Mouse (Mus musculus) embryo, embryonic 9.5 days (tissue): Measurements from ENCODE around the gene Cd83.

Experiments used
- DNase-seq: peaks from one replicate; pipeline ENCODE4 v3.0.0-alpha.2; 2017; ENCODE audit errors: extremely low spot score

The Cd83 gene

DNA sequence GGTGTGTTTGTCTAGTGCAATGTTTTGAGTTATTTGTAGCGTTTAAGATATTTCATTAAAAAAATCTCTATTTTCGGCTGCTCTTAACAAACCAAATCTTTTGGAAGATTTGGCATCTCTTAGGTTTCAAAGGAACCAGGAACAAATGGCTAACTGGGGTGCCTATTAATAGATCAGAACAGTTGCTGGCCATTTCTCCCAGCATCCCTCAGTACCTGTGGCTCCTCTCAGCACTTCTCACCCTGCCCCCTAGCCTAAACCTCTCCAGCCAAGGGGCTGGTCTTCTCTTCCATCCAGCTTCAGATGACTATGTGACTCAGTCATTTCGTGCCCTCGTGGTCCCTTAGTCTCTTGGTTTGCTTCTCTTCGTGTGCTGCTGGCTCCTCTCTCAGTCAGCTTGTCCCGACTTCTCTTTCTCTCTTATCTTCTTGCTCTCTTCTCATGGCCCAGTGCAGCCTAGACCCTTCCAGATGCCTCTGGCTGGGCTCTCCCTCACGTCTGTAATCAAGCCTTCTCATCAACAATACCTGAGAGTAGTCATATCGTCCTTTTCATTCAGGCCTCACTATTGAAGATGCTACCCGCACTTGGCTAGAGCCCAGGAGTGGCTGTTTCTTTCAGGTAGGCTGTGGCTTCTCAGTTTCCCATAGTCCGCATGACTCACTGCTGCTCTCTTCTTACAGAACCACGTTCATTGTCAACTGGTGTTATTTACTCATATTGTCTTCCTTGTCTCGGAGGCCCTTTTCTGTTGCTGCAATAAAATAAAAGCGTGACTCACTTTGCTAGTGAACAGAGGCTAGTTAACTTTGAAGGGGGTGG lies 9.8 kb upstream of the Cd83 start:
- no peak for DNase-seq

GRCm38 (mm10) chr13:43775427-43775733 lies 9.2 kb upstream of the Cd83 start:
- no peak for DNase-seq

- DNase-seq: no peak
Observed at GRCm38 (mm10) chr13:43777321-43778002, 7.1 kb upstream of the Cd83 start.

DNA sequence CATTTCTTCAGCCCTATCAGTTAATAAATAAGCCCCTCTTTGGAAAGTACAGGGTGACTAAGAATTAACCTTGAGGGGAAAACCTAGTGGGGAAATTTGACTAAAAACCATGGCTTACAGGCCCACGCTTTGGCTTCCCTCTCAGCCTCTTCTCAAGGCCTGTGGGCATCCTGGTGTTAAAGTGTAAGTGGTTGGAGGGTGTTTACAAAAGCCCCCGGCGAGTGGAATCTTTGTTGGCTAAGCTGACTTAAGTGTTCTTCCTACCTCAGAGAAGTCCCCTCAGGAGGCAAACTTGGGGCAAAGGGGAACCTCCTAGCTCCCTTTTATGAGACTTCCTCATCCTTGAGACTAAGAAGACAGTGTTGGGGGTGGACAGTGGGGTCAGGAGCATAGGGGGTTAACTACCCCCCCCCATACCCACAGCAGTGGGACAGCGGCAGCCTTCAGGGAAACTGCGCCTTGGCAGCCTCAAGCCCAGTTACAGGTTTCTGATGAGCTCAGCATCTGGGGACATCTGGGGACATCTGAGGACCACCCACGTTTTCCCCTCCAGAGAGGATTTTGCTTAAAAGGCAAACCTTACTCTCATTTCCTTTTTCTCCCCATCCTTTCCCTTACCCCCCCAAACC lies 6.4 kb upstream of the Cd83 start:
- DNase-seq: no peak

DNA sequence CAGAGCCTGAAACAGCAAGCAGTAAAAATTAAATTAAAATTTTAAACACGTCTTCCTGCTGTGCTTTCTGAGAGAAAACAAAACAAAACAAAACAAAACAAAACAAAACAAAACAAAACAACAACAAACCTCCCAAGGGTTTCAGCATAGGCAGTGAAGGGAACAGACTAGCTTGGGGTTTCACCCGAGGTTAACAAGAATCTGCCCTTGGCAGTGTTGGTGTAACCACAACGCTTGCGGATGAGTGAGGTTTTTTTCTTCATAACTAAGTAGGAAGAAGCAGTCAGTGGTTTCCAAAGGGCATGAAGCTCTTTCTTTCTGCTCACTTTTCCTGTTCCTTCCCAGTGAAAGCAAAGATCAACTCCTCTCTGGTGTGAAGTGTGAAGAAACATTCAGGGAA lies 5.6 kb upstream of the Cd83 start:
- DNase-seq: no peak

- no peak for DNase-seq
Observed at GRCm38 (mm10) chr13:43780071-43780470, 4.5 kb upstream of the Cd83 start.

GRCm38 (mm10) chr13:43785712-43786072 lies 1.1 kb downstream of the Cd83 start:
- DNase-seq: no peak

- DNase-seq: peak; percentile 49
Observed at GRCm38 (mm10) chr13:43786171-43786795, 1.7 kb downstream of the Cd83 start.

GRCm38 (mm10) chr13:43787262-43787661 lies 2.7 kb downstream of the Cd83 start:
- peak; percentile 71 for DNase-seq

- DNase-seq: no peak
Observed at GRCm38 (mm10) chr13:43788071-43788470, 3.5 kb downstream of the Cd83 start.

GRCm38 (mm10) chr13:43788983-43789645 lies 4.5 kb downstream of the Cd83 start:
- no peak for DNase-seq

DNA sequence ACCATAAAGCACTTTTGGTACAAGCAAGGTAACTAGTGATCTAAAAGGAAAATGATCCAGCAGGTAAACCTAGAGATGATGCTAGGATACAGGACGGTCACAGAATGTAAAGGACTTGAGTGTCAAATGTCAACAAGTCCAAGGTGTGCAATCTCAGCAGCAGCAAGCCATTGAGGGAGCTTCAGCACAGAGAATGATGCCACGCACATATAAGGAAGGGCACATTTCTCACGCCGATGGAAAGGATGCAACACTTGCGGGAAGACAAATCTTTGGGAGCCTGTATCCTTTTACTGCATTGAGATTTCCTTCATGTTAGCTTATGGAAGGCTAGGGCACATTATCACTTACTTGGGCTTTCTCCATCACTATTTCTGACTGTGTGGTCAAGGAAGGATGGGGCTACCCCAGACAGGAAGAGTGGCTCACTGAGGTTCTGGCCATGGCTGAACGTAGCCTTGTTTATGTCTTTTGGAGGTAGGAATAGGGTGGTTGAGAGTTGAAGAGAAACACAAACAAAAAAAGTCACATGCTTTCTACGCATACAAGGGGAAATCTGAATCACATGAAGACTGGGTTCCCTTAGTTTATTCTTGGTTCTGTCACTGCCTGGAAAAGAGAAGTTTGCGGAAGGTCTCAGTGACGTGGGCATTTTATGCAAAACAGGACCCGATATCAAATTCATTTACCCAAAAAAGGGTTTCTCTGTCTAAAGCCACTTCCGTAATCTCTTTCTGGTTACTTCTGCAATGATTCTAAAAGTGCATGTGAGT lies 5.8 kb downstream of the Cd83 start:
- no peak for DNase-seq

GRCm38 (mm10) chr13:43795334-43795733 lies 10.8 kb downstream of the Cd83 start:
- no peak for DNase-seq

- no peak for DNase-seq
Observed at GRCm38 (mm10) chr13:43798655-43799054, 14.1 kb downstream of the Cd83 start.

DNA sequence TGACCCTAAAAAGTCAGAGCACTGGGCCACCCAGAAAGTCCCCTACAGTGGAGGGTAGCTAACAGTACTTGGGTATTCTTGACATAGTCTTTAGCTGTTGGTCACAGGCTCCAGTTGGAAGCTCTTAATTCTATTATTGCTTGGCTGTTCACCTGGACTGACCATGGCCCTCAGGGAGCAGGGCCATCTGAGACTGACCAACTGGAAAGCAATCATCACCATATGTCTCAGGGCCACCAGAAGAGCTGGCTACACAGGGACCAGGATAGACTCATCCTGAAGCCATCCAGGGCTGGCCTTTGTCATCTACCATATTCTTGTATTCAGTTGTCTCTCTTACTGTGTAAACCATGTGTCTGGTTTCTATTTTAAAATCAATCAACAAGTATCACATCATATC lies 15.6 kb downstream of the Cd83 start:
- no peak for DNase-seq

- no peak for DNase-seq
Observed at GRCm38 (mm10) chr13:43801961-43802360, 17.4 kb downstream of the Cd83 start.

- no peak for DNase-seq
Observed at GRCm38 (mm10) chr13:43802361-43803137, 18.0 kb downstream of the Cd83 start.

- DNase-seq: no peak
Observed at GRCm38 (mm10) chr13:43804648-43805047, 20.1 kb downstream of the Cd83 start.

DNA sequence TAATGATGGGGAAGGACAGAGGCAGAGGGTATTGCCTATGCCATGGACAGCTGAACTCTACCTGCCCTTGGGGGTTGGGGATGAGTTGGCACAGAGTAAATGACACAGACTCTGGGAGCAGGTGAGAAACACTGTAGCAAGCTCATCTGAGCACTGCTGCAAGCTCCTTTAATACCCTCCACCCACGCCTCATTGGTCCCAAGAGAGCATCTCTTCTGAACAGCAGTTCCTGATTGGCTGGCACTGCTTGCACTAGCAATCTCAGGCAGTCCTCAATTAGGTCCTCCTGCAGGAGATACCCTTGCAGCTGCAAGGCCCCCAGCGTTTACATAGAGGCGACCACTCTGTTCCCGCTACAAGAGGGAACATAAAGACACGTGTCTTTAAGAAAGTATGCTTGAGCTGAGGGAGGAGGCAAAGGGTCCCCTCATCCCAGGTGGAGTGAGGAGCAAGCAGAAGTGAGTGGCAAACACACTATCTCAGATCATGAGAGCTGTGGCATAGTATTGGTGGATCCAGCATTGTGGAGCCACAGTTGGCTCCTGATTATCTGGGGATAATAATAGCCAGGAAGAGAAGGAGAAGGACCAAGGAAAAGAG lies 20.7 kb downstream of the Cd83 start:
- no peak for DNase-seq
